Mouse (Mus musculus) MEL (cell line): ENCODE measurements around the gene Plau.

Source experiments
- CHD1 ChIP-seq: IDR thresholded peaks from 2 replicates; pipeline ENCODE4 v1.6.1; 2012; ENCODE audit warnings: low read depth, mild to moderate bottlenecking, inconsistent platforms, low read length, improper control_type of control experiment
- CTCF ChIP-seq, 3 experiments: IDR thresholded peaks in 2 of 3; conservative IDR thresholded peaks in 1 of 3; 2 replicates each; pipeline ENCODE4 v1.5.1; 2011 to 2012; ENCODE audit warnings: low read length in 3 of 3, low read depth in 2 of 3, mild to moderate bottlenecking in 2 of 3, improper control_type of control experiment in 1 of 3, inconsistent platforms in 1 of 3, mixed read lengths in 1 of 3, moderate library complexity in 1 of 3; ENCODE audit not compliant: control insufficient read depth in 1 of 3, insufficient read depth in 1 of 3, poor library complexity in 1 of 3, severe bottlenecking in 1 of 3
- HCFC1 ChIP-seq: IDR thresholded peaks from 2 replicates; pipeline ENCODE4 v1.6.1; 2012; ENCODE audit warnings: low read depth, mild to moderate bottlenecking, inconsistent platforms, low read length, improper control_type of control experiment, moderate library complexity
- POLR2A ChIP-seq, 2 experiments: IDR thresholded peaks; 2 replicates each; pipeline ENCODE4 v1.6.1; 2011 to 2012; ENCODE audit warnings: low read length in 2 of 2, mild to moderate bottlenecking in 2 of 2, control low read depth in 1 of 2, improper control_type of control experiment in 1 of 2, low read depth in 1 of 2, moderate library complexity in 1 of 2; ENCODE audit not compliant: control insufficient read depth in 1 of 2, insufficient read depth in 1 of 2, poor library complexity in 1 of 2
- ZNF384 ChIP-seq: IDR thresholded peaks from 2 replicates; pipeline ENCODE4 v1.6.1; 2012; ENCODE audit warnings: low read depth, mild to moderate bottlenecking, inconsistent platforms, low read length, improper control_type of control experiment

- no peak for TF ChIP-seq ZNF384
- no peak for TF ChIP-seq HCFC1
- no peak for TF ChIP-seq POLR2A (IDR thresholded peaks at IDR 0.05; ENCODE audit: control insufficient read depth in 1 of 2, insufficient read depth in 1 of 2, low read depth in 1 of 2, low read length in 2 of 2, poor library complexity in 1 of 2)
- TF ChIP-seq CHD1: no peak
- TF ChIP-seq CTCF (IDR thresholded peaks at IDR 0.05 in 2 of 3, conservative IDR thresholded peaks at IDR 0.05 in 1 of 3; ENCODE audit: control insufficient read depth in 1 of 3, insufficient read depth in 1 of 3, low read depth in 2 of 3, low read length in 3 of 3, poor library complexity in 1 of 3, severe bottlenecking in 1 of 3): no peak
These were observed 35.0 kb downstream of the Plau start for GRCm38 (mm10) chr14:20871495-20871894.
